Mouse (Mus musculus) embryonic facial prominence, embryonic 14.5 days (tissue): Measurements from ENCODE around the gene A530032D15Rik. TPM values are rescaled to one million over a fixed set of nuclear protein-coding genes. Genes with fewer than 3 reads are reported as not detected.
"Not testable (repeated sequence)": the region's sequence is repeated elsewhere in the genome, so short reads cannot be mapped to it uniquely, and the experiment has no call there.

Source experiments
- ATAC-seq: fragments of 200-750 bp; cut with Nextera tagmentation; 2 replicates; pipeline ENCODE4 v1.8.0; 2017; ENCODE audit warnings: low read depth, moderate number of reproducible peaks, moderate TSS enrichment
- DNase-seq: peaks from one replicate; pipeline ENCODE4 v3.0.0-alpha.2; 2015; ENCODE audit warnings: low spot score
- H3K27ac ChIP-seq: fragments of 300-500 bp; sonication (generic); replicated peaks from 2 replicates; pipeline ENCODE4 v1.5.1; 2014; ENCODE audit warnings: low read depth, mild to moderate bottlenecking, low read length, moderate library complexity
- H3K27me3 ChIP-seq: fragments of 300-500 bp; sonication (generic); replicated peaks from 2 replicates; pipeline ENCODE4 v1.6.1; 2014; ENCODE audit warnings: low read length; ENCODE audit not compliant: control insufficient read depth, insufficient read depth
- H3K36me3 ChIP-seq: fragments of 300-500 bp; sonication (generic); 2 replicates; pipeline ENCODE4 v1.6.1; 2014; ENCODE audit warnings: low read length, mixed read lengths; ENCODE audit not compliant: control insufficient read depth, insufficient read depth
- H3K4me1 ChIP-seq: fragments of 300-500 bp; sonication (generic); 2 replicates; pipeline ENCODE4 v1.6.1; 2014; ENCODE audit warnings: antibody characterized with exemption, low read length; ENCODE audit not compliant: control insufficient read depth, insufficient read depth
- H3K4me2 ChIP-seq: fragments of 300-500 bp; sonication (generic); 2 replicates; pipeline ENCODE4 v1.6.1; 2014; ENCODE audit warnings: low read depth, mild to moderate bottlenecking, low read length, moderate library complexity, mixed read lengths
- H3K4me3 ChIP-seq: fragments of 300-500 bp; sonication (generic); 2 replicates; pipeline ENCODE4 v1.5.1; 2014; ENCODE audit warnings: low read depth, mild to moderate bottlenecking, low read length
- H3K9ac ChIP-seq: fragments of 300-500 bp; sonication (generic); 2 replicates; pipeline ENCODE4 v1.6.1; 2014; ENCODE audit warnings: low read depth, mild to moderate bottlenecking, low read length, moderate library complexity, mixed read lengths
- H3K9me3 ChIP-seq: fragments of 300-500 bp; sonication (generic); 2 replicates; pipeline ENCODE4 v1.6.1; 2016; ENCODE audit warnings: low read length; ENCODE audit not compliant: control insufficient read depth
- WGBS: fragments of 180-500 bp; shearing (Covaris S2); extraction: QIAGEN DNeasy Blood & Tissue Kit; methylation state at CpG from one replicate; pipeline ENCODE4 v1.1.7; 2014; 5-methylcytosine and 5-hydroxymethylcytosine counted together
- polyA plus RNA-seq: library from polyadenylated mRNA; unstranded; fragments of >200 nt; fragmentation: Nextera tagmentation; extraction: Ambion mirVana; gene quantifications from 2 replicates; pipeline ENCODE4 v1.2.1, GENCODE M21; 2014

The A530032D15Rik gene
- polyA plus RNA-seq, 1 experiment from 2014 or later = not detected

GRCm38 (mm10) chr1:85092169-85092568 lies 17.5 kb downstream of the A530032D15Rik start:
- DNase-seq, H3K4me2 ChIP-seq, H3K9ac ChIP-seq, H3K27ac ChIP-seq, H3K4me1 ChIP-seq, H3K9me3 ChIP-seq, H3K4me3 ChIP-seq, ATAC-seq, H3K27me3 ChIP-seq, H3K36me3 ChIP-seq: not testable (repeated sequence)
- 38% methylated on average over 1 of the region's 3 CpGs for WGBS

GRCm38 (mm10) chr1:85086211-85086610 lies 23.4 kb downstream of the A530032D15Rik start:
- H3K36me3 ChIP-seq, H3K9me3 ChIP-seq, DNase-seq, ATAC-seq, H3K27me3 ChIP-seq, H3K9ac ChIP-seq, H3K4me3 ChIP-seq, H3K27ac ChIP-seq, H3K4me2 ChIP-seq, H3K4me1 ChIP-seq: not testable (repeated sequence)
- WGBS = 67% methylated on average over 1 of the region's 1 CpGs

- H3K27ac ChIP-seq, H3K9me3 ChIP-seq, H3K36me3 ChIP-seq, H3K9ac ChIP-seq, H3K27me3 ChIP-seq, H3K4me1 ChIP-seq, DNase-seq, H3K4me2 ChIP-seq, ATAC-seq, H3K4me3 ChIP-seq: not testable (repeated sequence)
- WGBS = 72% methylated on average over 3 of the region's 3 CpGs
Measured at GRCm38 (mm10) chr1:85084803-85085202, 24.9 kb downstream of the A530032D15Rik start.

DNA sequence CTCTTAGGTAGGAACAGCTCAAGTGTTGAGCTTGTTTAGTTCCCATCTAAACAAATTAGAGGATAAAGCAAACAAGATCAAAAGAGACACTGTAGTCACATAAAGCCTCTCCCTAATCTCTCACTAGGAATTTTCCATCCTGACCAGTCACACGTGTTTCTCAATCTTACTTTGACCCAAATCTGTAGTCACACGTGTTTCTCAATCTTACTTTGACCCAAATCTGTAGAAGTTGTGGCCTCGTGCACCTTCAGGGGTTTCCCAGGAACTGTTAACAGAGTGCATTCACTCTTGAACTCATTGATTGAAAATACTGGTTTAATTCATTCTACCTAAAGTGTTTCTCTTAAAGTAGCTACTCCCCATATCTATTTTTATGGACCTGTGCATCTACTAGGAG lies 36.6 kb downstream of the A530032D15Rik start:
- H3K27ac ChIP-seq, ATAC-seq, H3K27me3 ChIP-seq, H3K9ac ChIP-seq, H3K9me3 ChIP-seq, H3K4me3 ChIP-seq, DNase-seq, H3K4me1 ChIP-seq, H3K36me3 ChIP-seq, H3K4me2 ChIP-seq: not testable (repeated sequence)
- 69% methylated on average over 3 of the region's 3 CpGs for WGBS

DNA sequence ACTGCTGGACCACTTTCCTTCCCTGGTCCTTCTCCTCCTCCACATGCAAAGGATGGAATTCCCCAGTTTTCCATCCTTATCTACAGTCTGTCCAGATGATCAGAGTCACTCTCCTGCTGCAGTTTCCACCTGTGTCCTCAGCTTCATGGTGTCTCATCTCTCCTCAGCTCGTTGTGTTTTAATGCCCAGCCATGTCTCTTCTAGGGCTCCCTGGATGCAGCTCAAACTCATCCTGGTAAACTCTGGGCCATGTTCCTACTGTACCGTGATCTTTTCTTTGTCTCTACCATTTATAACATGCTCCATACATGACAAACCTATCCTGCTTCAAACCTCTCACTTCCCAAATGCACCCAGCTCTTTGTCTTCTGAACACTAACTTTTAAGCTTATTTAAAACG lies 38.0 kb downstream of the A530032D15Rik start:
- ATAC-seq, H3K27me3 ChIP-seq, H3K4me3 ChIP-seq, H3K27ac ChIP-seq, H3K9me3 ChIP-seq, H3K4me2 ChIP-seq, H3K36me3 ChIP-seq, DNase-seq, H3K4me1 ChIP-seq, H3K9ac ChIP-seq: not testable (repeated sequence)
- 64% methylated on average over 3 of the region's 3 CpGs for WGBS

DNA sequence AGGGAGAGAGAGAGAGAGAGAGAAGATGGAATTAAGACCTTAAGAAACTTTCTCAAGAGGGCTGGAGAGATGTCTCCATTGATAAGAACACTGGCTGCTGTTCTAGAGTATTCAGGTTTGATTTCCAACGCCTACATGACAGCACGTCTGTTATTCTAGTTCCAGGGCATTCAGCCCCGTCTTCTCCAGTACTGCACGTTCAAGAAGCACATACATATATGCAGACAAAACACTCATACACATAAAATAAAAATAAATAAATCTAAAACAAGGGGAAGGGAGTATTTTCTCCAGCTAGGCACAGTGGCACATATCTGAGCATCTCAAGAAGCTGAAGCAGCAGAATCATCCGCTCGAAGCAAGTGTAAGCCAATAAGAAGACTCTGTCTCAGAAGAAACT lies 73.9 kb downstream of the A530032D15Rik start:
- H3K4me2 ChIP-seq, H3K9me3 ChIP-seq, DNase-seq, H3K4me3 ChIP-seq, H3K36me3 ChIP-seq, H3K27ac ChIP-seq, H3K9ac ChIP-seq, H3K27me3 ChIP-seq, ATAC-seq, H3K4me1 ChIP-seq: not testable (repeated sequence)
- 70% methylated on average over 4 of the region's 6 CpGs for WGBS

DNA sequence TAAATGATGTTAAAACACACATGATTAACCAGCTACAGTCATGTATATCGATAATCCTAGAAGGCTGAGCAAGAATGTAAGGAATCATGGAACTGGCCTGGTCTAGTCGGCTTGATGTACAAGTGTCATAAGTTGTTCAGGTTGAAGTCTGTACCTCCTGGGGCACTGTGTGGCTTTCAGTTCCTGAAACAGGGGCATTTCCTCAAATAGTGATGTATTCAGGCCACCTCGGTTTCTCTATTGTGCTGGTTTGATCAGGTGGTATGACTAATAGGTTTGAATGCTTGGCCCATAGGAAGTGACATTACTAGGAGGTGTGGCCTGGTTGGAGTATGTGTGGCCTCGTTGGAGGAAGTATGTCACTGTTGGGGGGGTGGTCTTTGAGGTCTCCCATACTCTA lies 75.3 kb downstream of the A530032D15Rik start:
- not testable (repeated sequence) for H3K36me3 ChIP-seq, H3K4me2 ChIP-seq, H3K9ac ChIP-seq, H3K4me3 ChIP-seq, H3K4me1 ChIP-seq, H3K27ac ChIP-seq, ATAC-seq, DNase-seq, H3K27me3 ChIP-seq, H3K9me3 ChIP-seq
- WGBS = 67% methylated on average over 3 of the region's 4 CpGs

DNA sequence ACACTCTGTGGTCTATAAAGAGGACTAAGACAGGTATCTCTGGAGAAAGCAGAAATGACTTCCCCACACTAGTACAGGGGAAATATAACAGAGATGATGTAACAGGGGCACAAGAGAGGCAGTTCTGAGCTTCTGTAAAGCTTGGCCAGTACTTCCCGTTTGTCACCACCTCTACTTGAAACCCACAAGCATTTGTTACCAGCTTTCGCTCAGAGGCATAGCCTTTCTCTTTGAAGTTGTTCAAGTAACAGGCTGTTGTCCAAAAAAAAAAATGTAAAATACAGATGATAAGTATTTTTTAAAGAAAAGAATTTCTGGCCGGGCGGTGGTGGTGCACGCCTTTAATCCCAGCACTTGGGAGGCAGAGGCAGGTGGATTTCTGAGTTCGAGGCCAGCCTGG lies 76.0 kb downstream of the A530032D15Rik start:
- DNase-seq, H3K27ac ChIP-seq, H3K27me3 ChIP-seq, H3K9ac ChIP-seq, H3K4me3 ChIP-seq, H3K4me2 ChIP-seq, ATAC-seq, H3K4me1 ChIP-seq, H3K9me3 ChIP-seq, H3K36me3 ChIP-seq: not testable (repeated sequence)
- 95% methylated on average over 5 of the region's 6 CpGs for WGBS
